Mouse (Mus musculus): ENCODE measurements around the gene Vmn2r73. TPM values are rescaled to one million over a fixed set of nuclear protein-coding genes. Genes with fewer than 3 reads are reported as not detected.

Vmn2r73 gene
- polyA plus RNA-seq (2012; ENCODE audit: low replicate concordance): not detected in 2 replicates

DNA sequence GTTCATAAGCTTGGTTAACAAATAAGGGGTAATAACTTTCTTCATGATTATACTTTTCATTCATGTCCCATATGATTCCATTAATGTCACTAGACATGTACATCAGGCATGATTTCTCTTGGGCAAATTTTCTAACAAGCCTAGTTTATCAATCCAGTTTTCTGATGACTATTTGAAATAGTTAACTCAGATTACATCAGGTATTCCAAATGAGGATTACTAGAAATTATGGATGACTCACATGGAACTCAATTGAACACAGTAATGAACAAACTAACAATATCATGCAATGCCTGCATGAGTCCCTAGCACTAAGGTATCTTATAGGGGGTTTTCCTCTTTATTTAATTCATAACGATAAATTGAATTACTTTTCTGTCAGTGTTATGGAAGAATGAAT, at the start of gene Vmn2r73:
Vmn2r73 (minus strand) TSS at position 101 of the 400 bp plus-strand sequence.

Other genes with a start within 250 kb of the Vmn2r73 start
- gene Vmn2r72, start 121.2 kb downstream of the Vmn2r73 start, polyA plus RNA-seq (2012; ENCODE audit: low replicate concordance): not detected in 2 replicates
- not detected in 2 replicates for gene Vmn2r74, start 85.4 kb upstream of the Vmn2r73 start, polyA plus RNA-seq (2012; ENCODE audit: low replicate concordance)

Measured in leukemia stem cell, adult 10-12 weeks (primary cell).